Mouse (Mus musculus) midbrain, embryonic 11.5 days (tissue): ENCODE measurements at regions not wholly inside any gene's neighbourhood (a gene's known extent, or its start where the extent isn't known, plus 50 kb on each side); places are given as distances from the start of the nearest gene placed in this dataset.

Source experiments
- ATAC-seq: fragments of 200-750 bp; cut with Nextera tagmentation; 2 replicates; pipeline ENCODE4 v1.8.0; 2017; ENCODE audit warnings: moderate TSS enrichment, moderate library complexity; ENCODE audit not compliant: low FRiP score
- DNase-seq: peaks from one replicate; pipeline ENCODE4 v3.0.0; 2015; ENCODE audit warnings: low spot score; ENCODE audit errors: missing footprints
- H3K27ac ChIP-seq: fragments of 300-500 bp; sonication (generic); 2 replicates; pipeline ENCODE4 v1.5.1; 2014; ENCODE audit warnings: low read depth, low read length
- H3K27me3 ChIP-seq: fragments of 300-500 bp; sonication (generic); 2 replicates; pipeline ENCODE4 v1.6.1; 2014; ENCODE audit warnings: mild to moderate bottlenecking, low read length, moderate library complexity, mixed read lengths; ENCODE audit not compliant: control insufficient read depth, insufficient read depth
- H3K36me3 ChIP-seq: fragments of 300-500 bp; sonication (generic); 2 replicates; pipeline ENCODE4 v1.6.1; 2014; ENCODE audit warnings: mild to moderate bottlenecking, low read length, moderate library complexity, mixed read lengths; ENCODE audit not compliant: control insufficient read depth, insufficient read depth
- H3K4me1 ChIP-seq: fragments of 300-500 bp; sonication (generic); 2 replicates; pipeline ENCODE4 v1.6.1; 2014; ENCODE audit warnings: low read length; ENCODE audit not compliant: control insufficient read depth, insufficient read depth
- H3K4me2 ChIP-seq: fragments of 300-500 bp; sonication (generic); 2 replicates; pipeline ENCODE4 v1.6.1; 2014; ENCODE audit warnings: mild to moderate bottlenecking, moderate library complexity
- H3K4me3 ChIP-seq: fragments of 300-500 bp; sonication (generic); 2 replicates; pipeline ENCODE4 v1.5.1; 2014; ENCODE audit warnings: low read depth, low read length
- H3K9ac ChIP-seq: fragments of 300-500 bp; sonication (generic); 2 replicates; pipeline ENCODE4 v1.6.1; 2014; ENCODE audit warnings: low read length
- H3K9me3 ChIP-seq: fragments of 300-500 bp; sonication (generic); 2 replicates; pipeline ENCODE4 v1.6.1; 2016; ENCODE audit warnings: low read length; ENCODE audit not compliant: control insufficient read depth
- WGBS: fragments of 180-500 bp; shearing (Covaris S2); extraction: QIAGEN DNeasy Blood & Tissue Kit; methylation state at CpG from one replicate; pipeline ENCODE4 v1.1.7; 2014; 5-methylcytosine and 5-hydroxymethylcytosine counted together

GRCm38 (mm10) chr7:145107575-145108170 lies 100.2 kb downstream of the 1810010D01Rik start:
- no peaks in the 10 kb centered on the region for H3K4me1 ChIP-seq
- H3K9me3 ChIP-seq = no peaks in the 10 kb centered on the region
- no peak for DNase-seq
- ATAC-seq = no peak
- no peaks in the 10 kb centered on the region for H3K27me3 ChIP-seq
- no peak overlapping the region for H3K4me3 ChIP-seq
- H3K9ac ChIP-seq = no peak overlapping the region
- 88% methylated on average over 2 of the region's 2 CpGs for WGBS
- no peaks in the 10 kb centered on the region for H3K36me3 ChIP-seq
- H3K4me2 ChIP-seq = no peak overlapping the region
- H3K27ac ChIP-seq = no peak overlapping the region

- H3K9ac ChIP-seq = no peak overlapping the region
- WGBS = 81% methylated on average over 4 of the region's 4 CpGs
- H3K27ac ChIP-seq = no peak overlapping the region
- no peaks in the 10 kb centered on the region for H3K9me3 ChIP-seq
- H3K4me2 ChIP-seq = no peak overlapping the region
- no peaks in the 10 kb centered on the region for H3K36me3 ChIP-seq
- no peak for DNase-seq
- H3K4me3 ChIP-seq = no peak overlapping the region
- no peaks in the 10 kb centered on the region for H3K4me1 ChIP-seq
- H3K27me3 ChIP-seq = no peaks in the 10 kb centered on the region
- ATAC-seq = no peak
Observed at GRCm38 (mm10) chr7:145106494-145106849, 101.4 kb downstream of the 1810010D01Rik start.

GRCm38 (mm10) chr7:145105831-145106493 lies 102.0 kb downstream of the 1810010D01Rik start:
- 87% methylated on average over 7 of the region's 7 CpGs for WGBS
- H3K4me2 ChIP-seq = no peak overlapping the region
- H3K9me3 ChIP-seq = no peaks in the 10 kb centered on the region
- H3K36me3 ChIP-seq = no peaks in the 10 kb centered on the region
- H3K4me3 ChIP-seq = no peak overlapping the region
- no peak overlapping the region for H3K9ac ChIP-seq
- no peaks in the 10 kb centered on the region for H3K4me1 ChIP-seq
- ATAC-seq (no peak), DNase-seq (peak; percentile 44)
- H3K27me3 ChIP-seq = no peaks in the 10 kb centered on the region
- no peak overlapping the region for H3K27ac ChIP-seq

- no peak for DNase-seq
- ATAC-seq = no peak
- Histone ChIP-seq H3K4me3 (no peak overlapping the region), H3K9ac (no peak overlapping the region), H3K4me1 (no peaks in the 10 kb centered on the region), H3K27me3 (no peaks in the 10 kb centered on the region), H3K4me2 (no peak overlapping the region), H3K36me3 (no peaks in the 10 kb centered on the region), H3K27ac (no peak overlapping the region), H3K9me3 (no peaks in the 10 kb centered on the region)
- WGBS = 76% methylated on average over 5 of the region's 5 CpGs
Observed at GRCm38 (mm10) chr7:145102692-145103091, 105.2 kb downstream of the 1810010D01Rik start.

GRCm38 (mm10) chr7:145102216-145102615 lies 105.7 kb downstream of the 1810010D01Rik start:
- Histone ChIP-seq H3K9me3 (no peaks in the 10 kb centered on the region), H3K36me3 (no peaks in the 10 kb centered on the region), H3K27me3 (no peaks in the 10 kb centered on the region), H3K9ac (no peak overlapping the region), H3K4me1 (no peaks in the 10 kb centered on the region), H3K27ac (no peak overlapping the region), H3K4me2 (no peak overlapping the region), H3K4me3 (no peak overlapping the region)
- DNase-seq (no peak), ATAC-seq (no peak)
- WGBS = 72% methylated on average over 6 of the region's 6 CpGs

- DNase-seq = no peak
- WGBS = 92% methylated on average over 6 of the region's 6 CpGs
- Histone ChIP-seq H3K4me3 (no peak overlapping the region), H3K9ac (no peak overlapping the region), H3K36me3 (no peaks in the 10 kb centered on the region), H3K27me3 (no peaks in the 10 kb centered on the region), H3K9me3 (no peaks in the 10 kb centered on the region), H3K4me1 (no peaks in the 10 kb centered on the region), H3K4me2 (no peak overlapping the region), H3K27ac (no peak overlapping the region)
- no peak for ATAC-seq
Observed at GRCm38 (mm10) chr7:145098335-145098734, 109.6 kb downstream of the 1810010D01Rik start.

- Histone ChIP-seq H3K4me1 (no peaks in the 10 kb centered on the region), H3K36me3 (no peaks in the 10 kb centered on the region), H3K4me2 (no peak overlapping the region), H3K27ac (no peak overlapping the region), H3K27me3 (no peaks in the 10 kb centered on the region), H3K4me3 (no peak overlapping the region), H3K9ac (no peak overlapping the region), H3K9me3 (no peaks in the 10 kb centered on the region)
- 85% methylated on average over 7 of the region's 7 CpGs for WGBS
- no peak for ATAC-seq
- no peak for DNase-seq
Observed at GRCm38 (mm10) chr7:145094134-145094526, 113.8 kb downstream of the 1810010D01Rik start.

GRCm38 (mm10) chr7:145093417-145094133 lies 114.3 kb downstream of the 1810010D01Rik start:
- H3K9me3 ChIP-seq = no peaks in the 10 kb centered on the region
- H3K4me3 ChIP-seq = no peak overlapping the region
- ATAC-seq = no peak
- no peak overlapping the region for H3K4me2 ChIP-seq
- H3K27ac ChIP-seq = no peak overlapping the region
- H3K9ac ChIP-seq = no peak overlapping the region
- H3K4me1 ChIP-seq = no peaks in the 10 kb centered on the region
- H3K36me3 ChIP-seq = no peaks in the 10 kb centered on the region
- WGBS = 88% methylated on average over 3 of the region's 3 CpGs
- H3K27me3 ChIP-seq = no peaks in the 10 kb centered on the region
- DNase-seq = no peak

- Histone ChIP-seq H3K4me3 (no peak overlapping the region), H3K9ac (no peak overlapping the region), H3K4me1 (no peaks in the 10 kb centered on the region), H3K4me2 (no peak overlapping the region), H3K27ac (no peak overlapping the region), H3K9me3 (no peaks in the 10 kb centered on the region), H3K27me3 (no peaks in the 10 kb centered on the region), H3K36me3 (no peaks in the 10 kb centered on the region)
- DNase-seq = peak; percentile 60
- ATAC-seq = no peak
- 83% methylated on average over 6 of the region's 6 CpGs for WGBS
Observed at GRCm38 (mm10) chr7:145092392-145093176, 115.3 kb downstream of the 1810010D01Rik start.
